Mouse (Mus musculus) CH12.LX (cell line): ENCODE measurements around the gene Ackr2.

Experiments
- CHD1 ChIP-seq: IDR thresholded peaks from 2 replicates; pipeline ENCODE4 v1.6.1; 2012; ENCODE audit warnings: low read depth, low read length, improper control_type of control experiment, inconsistent platforms
- CTCF ChIP-seq, 2 experiments: IDR thresholded peaks in 1 of 2; conservative IDR thresholded peaks in 1 of 2; 2 replicates each; pipeline ENCODE4 v1.5.1; 2011 to 2012; ENCODE audit warnings: low read depth in 2 of 2, low read length in 2 of 2, improper control_type of control experiment in 1 of 2, inconsistent platforms in 1 of 2, mild to moderate bottlenecking in 1 of 2, moderate library complexity in 1 of 2
- ELF1 ChIP-seq: IDR thresholded peaks from 2 replicates; pipeline ENCODE4 v1.6.1; 2014; ENCODE audit warnings: low read depth, mild to moderate bottlenecking, inconsistent platforms, low read length, improper control_type of control experiment
- EP300 ChIP-seq: IDR thresholded peaks from 2 replicates; pipeline ENCODE4 v1.6.1; 2011; ENCODE audit warnings: low read length, improper control_type of control experiment
- HCFC1 ChIP-seq: IDR thresholded peaks from 2 replicates; pipeline ENCODE4 v1.6.1; 2012; ENCODE audit warnings: low read depth, mild to moderate bottlenecking, inconsistent platforms, low read length, improper control_type of control experiment
- KAT2A ChIP-seq: IDR thresholded peaks from 2 replicates; pipeline ENCODE4 v1.6.1; 2012; ENCODE audit warnings: low read length, improper control_type of control experiment, inconsistent platforms; ENCODE audit not compliant: insufficient replicate concordance
- MXI1 ChIP-seq: IDR thresholded peaks from 2 replicates; pipeline ENCODE4 v1.6.1; 2011; ENCODE audit warnings: mild to moderate bottlenecking, low read depth, low read length, improper control_type of control experiment
- POLR2A ChIP-seq: IDR thresholded peaks from 2 replicates; pipeline ENCODE4 v1.6.1; 2011; ENCODE audit warnings: low read depth, mild to moderate bottlenecking, improper control_type of control experiment, low read length
- RAD21 ChIP-seq: IDR thresholded peaks from 2 replicates; pipeline ENCODE4 v1.6.1; 2011; ENCODE audit warnings: low read depth, mild to moderate bottlenecking, low read length, improper control_type of control experiment, moderate library complexity
- TBP ChIP-seq: conservative IDR thresholded peaks from 2 replicates; pipeline ENCODE4 v1.6.1; 2011; ENCODE audit warnings: low read depth, low read length, improper control_type of control experiment
- TCF12 ChIP-seq: IDR thresholded peaks from 2 replicates; pipeline ENCODE4 v1.6.1; 2014; ENCODE audit warnings: low read depth, mild to moderate bottlenecking, inconsistent platforms, low read length, improper control_type of control experiment
- ZKSCAN1 ChIP-seq: IDR thresholded peaks from 2 replicates; pipeline ENCODE4 v1.6.1; 2012; ENCODE audit warnings: low read depth, inconsistent platforms, low read length, improper control_type of control experiment, borderline replicate concordance
- ZMIZ1 ChIP-seq: IDR thresholded peaks from 2 replicates; pipeline ENCODE4 v1.6.1; 2012; ENCODE audit warnings: low read depth, mild to moderate bottlenecking, inconsistent platforms, low read length, improper control_type of control experiment
- ZNF384 ChIP-seq: IDR thresholded peaks from 2 replicates; pipeline ENCODE4 v1.6.1; 2012; ENCODE audit warnings: low read depth, low read length, improper control_type of control experiment, inconsistent platforms

DNA sequence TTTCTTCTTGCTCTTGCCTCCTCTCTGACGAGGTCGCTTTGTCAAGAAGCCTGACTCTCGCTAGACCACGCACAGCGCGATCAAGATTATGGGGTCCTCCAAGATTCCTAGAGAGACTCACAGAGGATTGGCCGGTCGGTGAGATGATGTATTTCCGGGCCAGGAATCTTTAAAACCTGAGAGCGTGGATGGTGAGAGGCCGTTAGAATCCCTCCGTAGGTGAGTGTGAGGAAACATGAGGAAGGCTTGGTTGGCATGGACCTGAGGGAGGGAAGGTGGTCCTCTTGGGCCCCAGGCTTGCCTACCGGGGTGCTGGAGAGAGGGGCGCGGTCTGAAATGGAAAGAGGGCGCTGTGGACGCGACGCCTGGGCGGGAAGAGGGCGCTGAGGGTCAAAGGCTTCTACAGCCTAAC is 39.8 kb downstream of the Ackr2 start:
- peak in 1 of 2 experiments; percentile 42; a peak in 2 of 4 replicates for TF ChIP-seq CTCF (conservative IDR thresholded peaks at IDR 0.05 in 1 of 2, IDR thresholded peaks at IDR 0.05 in 1 of 2; ENCODE audit: low read depth in 2 of 2, low read length in 2 of 2)
- peak; percentile 95 for TF ChIP-seq ZMIZ1
- TF ChIP-seq TCF12, result peak; percentile 80
- TF ChIP-seq POLR2A, result peak; percentile 98
- no peak for TF ChIP-seq MXI1
- no peak for TF ChIP-seq ZNF384
- TF ChIP-seq ELF1, result 0 out of 2 replicates have a peak, but pooled peaks have one; percentile 24
- TF ChIP-seq EP300, result no peak
- no peak for TF ChIP-seq KAT2A
- TF ChIP-seq ZKSCAN1, result no peak
- no peak for TF ChIP-seq RAD21
- TF ChIP-seq HCFC1, result peak; percentile 80
- peak; percentile 97 for TF ChIP-seq TBP
- no peak for TF ChIP-seq CHD1
